Mouse (Mus musculus) cortical plate, adult 2 months (tissue): Measurements from ENCODE around the gene Zmynd15.

ENCODE experiments used
- CTCF ChIP-seq: fragments of 200-500 bp; IDR thresholded peaks from 2 replicates; pipeline ENCODE4 v1.5.1; 2011; ENCODE audit warnings: mild to moderate bottlenecking, control low read depth, low read length; ENCODE audit not compliant: insufficient read depth; ENCODE audit errors: extremely low read depth
- POLR2A ChIP-seq: fragments of 200-500 bp; IDR thresholded peaks from 2 replicates; pipeline ENCODE4 v1.6.1; 2011; ENCODE audit warnings: mild to moderate bottlenecking, low read length, control low read depth; ENCODE audit not compliant: insufficient read depth; ENCODE audit errors: extremely low read depth

DNA sequence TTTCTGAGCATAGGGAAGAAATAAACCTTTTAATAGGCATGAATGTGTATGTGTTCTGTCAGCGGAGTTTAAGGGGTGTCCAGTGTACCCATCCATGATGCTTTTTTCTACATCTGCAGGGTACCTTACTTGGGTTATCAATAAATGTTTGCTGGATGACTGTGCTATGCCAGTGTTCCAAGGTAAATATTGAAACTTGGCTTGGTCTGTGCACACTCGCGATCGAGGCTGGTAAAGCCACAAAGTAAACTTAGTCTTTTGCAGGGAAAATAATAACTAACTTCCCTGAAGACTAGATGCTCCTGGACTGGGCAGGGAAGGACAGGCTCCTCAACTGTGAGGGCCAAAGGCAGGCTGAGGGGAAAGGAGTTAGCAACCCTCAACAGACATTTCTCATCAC, 18.6 kb upstream of the Zmynd15 start:
- TF ChIP-seq CTCF (no peak), POLR2A (no peak)
